Mouse (Mus musculus): ENCODE measurements around the gene BC030499. TPM values are rescaled to one million over a fixed set of nuclear protein-coding genes. Genes with fewer than 3 reads are reported as not detected.

Gene BC030499
- total and polyA plus RNA-seq, 2 experiments from 2014 or later, result 0.19 to 0.22 TPM

- WGBS, result 71% methylated on average over 4 of the region's 4 CpGs
- H3K9me3 ChIP-seq (replicated peaks; ENCODE audit: control insufficient read depth, low read length), result no peaks in the 10 kb centered on the region
- no peaks in the 10 kb centered on the region for H3K27me3 ChIP-seq (ENCODE audit: control insufficient read depth, insufficient read depth, low read length)
- H3K4me3 ChIP-seq (ENCODE audit: low read depth, low read length), result no peak overlapping the region
- no peak for DNase-seq (ENCODE audit: low spot score)
- ATAC-seq (ENCODE audit: insufficient read depth, low read depth), result no peak
- peaks cover 17% of the 10 kb centered on the region for H3K4me1 ChIP-seq (ENCODE audit: control insufficient read depth, insufficient read depth)
- H3K27ac ChIP-seq (ENCODE audit: low read depth), result no peak overlapping the region
- no peak overlapping the region for H3K4me2 ChIP-seq (ENCODE audit: low read depth, low read length)
- TF ChIP-seq CTCF (IDR thresholded peaks at IDR 0.05; ENCODE audit: low read depth) (no peak), EP300 (IDR thresholded peaks at IDR 0.05; ENCODE audit: low read depth) (no peak)
- peaks cover 19% of the 10 kb centered on the region for H3K36me3 ChIP-seq (replicated peaks; ENCODE audit: control insufficient read depth, insufficient read depth, low read length)
- H3K9ac ChIP-seq (replicated peaks; ENCODE audit: low read depth, low read length), result no peak overlapping the region
Observed at GRCm38 (mm10) chr11:78247727-78248140, 42.9 kb upstream of the BC030499 start.

- TF ChIP-seq CTCF (IDR thresholded peaks at IDR 0.05; ENCODE audit: low read depth), result peak; percentile 26
- no peak for TF ChIP-seq EP300 (IDR thresholded peaks at IDR 0.05; ENCODE audit: low read depth)
- ATAC-seq (ENCODE audit: insufficient read depth, low read depth) (no peak), DNase-seq (ENCODE audit: low spot score) (no peak)
- 89% methylated on average over 1 of the region's 1 CpGs for WGBS
- no peaks in the 10 kb centered on the region for H3K4me1 ChIP-seq (ENCODE audit: control insufficient read depth, insufficient read depth)
- H3K9me3 ChIP-seq (replicated peaks; ENCODE audit: control insufficient read depth, low read length), result no peaks in the 10 kb centered on the region
- H3K36me3 ChIP-seq (replicated peaks; ENCODE audit: control insufficient read depth, insufficient read depth, low read length), result peaks cover 31% of the 10 kb centered on the region
- 0 out of 2 replicates have a peak, but pooled peaks cover 3% of the 10 kb centered on the region for H3K27me3 ChIP-seq (ENCODE audit: control insufficient read depth, insufficient read depth, low read length)
- H3K4me3 ChIP-seq (ENCODE audit: low read depth, low read length), result no peak overlapping the region
- H3K4me2 ChIP-seq (ENCODE audit: low read depth, low read length), result no peak overlapping the region
- no peak overlapping the region for H3K9ac ChIP-seq (replicated peaks; ENCODE audit: low read depth, low read length)
- H3K27ac ChIP-seq (ENCODE audit: low read depth), result no peak overlapping the region
Observed at GRCm38 (mm10) chr11:78256618-78257017, 34.0 kb upstream of the BC030499 start.

DNA sequence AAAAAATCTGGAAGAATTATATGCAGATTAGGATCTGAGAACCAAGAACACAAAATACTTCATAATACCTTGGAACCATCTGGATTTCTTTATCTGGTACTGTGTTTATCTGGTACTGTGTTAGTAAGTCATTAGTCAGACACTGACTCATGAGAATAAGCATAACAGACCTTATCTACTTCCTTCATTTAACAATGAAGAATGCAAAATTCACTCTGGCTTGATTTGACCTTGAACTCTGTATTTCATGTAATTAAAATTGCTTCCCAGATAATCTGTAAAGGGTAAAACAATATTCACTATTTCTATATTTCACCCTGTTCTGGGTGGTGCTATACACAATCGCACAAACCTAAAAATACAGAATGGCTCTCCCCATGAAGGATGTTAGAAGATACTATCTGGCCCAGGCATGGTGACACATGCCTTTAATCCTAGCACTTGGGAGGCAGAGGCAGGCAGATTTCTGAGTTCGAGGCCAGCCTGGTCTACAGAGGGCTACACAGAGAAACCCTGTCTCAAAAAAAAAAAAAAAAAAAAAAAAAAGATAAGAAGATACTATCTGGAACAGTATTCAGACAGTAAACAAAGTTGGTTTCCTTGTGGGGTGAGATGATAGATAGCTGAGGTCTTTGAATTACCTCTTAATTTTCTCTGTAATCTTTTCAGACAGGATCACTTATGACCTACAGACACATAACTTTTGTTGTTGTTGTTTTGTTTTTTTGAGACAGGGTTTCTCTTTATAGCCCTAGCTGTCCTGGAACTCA is 30.0 kb upstream of the BC030499 start:
- WGBS, result 85% methylated on average over 2 of the region's 2 CpGs
- H3K27me3 ChIP-seq (ENCODE audit: control insufficient read depth, insufficient read depth, low read length), result 0 out of 2 replicates have a peak, but pooled peaks cover 3% of the 10 kb centered on the region
- TF ChIP-seq EP300 (IDR thresholded peaks at IDR 0.05; ENCODE audit: low read depth) (no peak), CTCF (IDR thresholded peaks at IDR 0.05; ENCODE audit: low read depth) (no peak)
- peaks cover 25% of the 10 kb centered on the region for H3K36me3 ChIP-seq (replicated peaks; ENCODE audit: control insufficient read depth, insufficient read depth, low read length)
- ATAC-seq (ENCODE audit: insufficient read depth, low read depth) (no peak), DNase-seq (ENCODE audit: low spot score) (no peak)
- H3K4me3 ChIP-seq (ENCODE audit: low read depth, low read length), result peak overlapping the region; percentile 97
- H3K4me1 ChIP-seq (ENCODE audit: control insufficient read depth, insufficient read depth), result no peaks in the 10 kb centered on the region
- H3K27ac ChIP-seq (ENCODE audit: low read depth), result no peak overlapping the region
- peak overlapping the region; percentile 91 for H3K4me2 ChIP-seq (ENCODE audit: low read depth, low read length)
- no peaks in the 10 kb centered on the region for H3K9me3 ChIP-seq (replicated peaks; ENCODE audit: control insufficient read depth, low read length)
- no peak overlapping the region for H3K9ac ChIP-seq (replicated peaks; ENCODE audit: low read depth, low read length)

GRCm38 (mm10) chr11:78261380-78262352 is 29.0 kb upstream of the BC030499 start, which contains the start of gene 2610507B11Rik:
2610507B11Rik (plus strand) TSS chr11:78261752.
- Histone ChIP-seq H3K4me1 (ENCODE audit: control insufficient read depth, insufficient read depth) (no peaks in the 10 kb centered on the region), H3K4me3 (ENCODE audit: low read depth, low read length) (peak within 1 kb of the TSS; percentile 97), H3K27ac (ENCODE audit: low read depth) (peak within 1 kb of the TSS; percentile 90), H3K27me3 (ENCODE audit: control insufficient read depth, insufficient read depth, low read length) (0 out of 2 replicates have a peak, but pooled peaks cover 3% of the 10 kb centered on the region), H3K4me2 (ENCODE audit: low read depth, low read length) (peak within 1 kb of the TSS; percentile 91), H3K36me3 (replicated peaks; ENCODE audit: control insufficient read depth, insufficient read depth, low read length) (peaks cover 33% of the 10 kb centered on the region), H3K9me3 (replicated peaks; ENCODE audit: control insufficient read depth, low read length) (no peaks in the 10 kb centered on the region), H3K9ac (replicated peaks; ENCODE audit: low read depth, low read length) (peak within 1 kb of the TSS; percentile 83)
- DNase-seq (ENCODE audit: low spot score) (peak; percentile 91), ATAC-seq (ENCODE audit: insufficient read depth, low read depth) (peak; percentile 97)
- no peak for TF ChIP-seq EP300 (IDR thresholded peaks at IDR 0.05; ENCODE audit: low read depth)
- TF ChIP-seq CTCF (IDR thresholded peaks at IDR 0.05; ENCODE audit: low read depth), result 0 out of 2 replicates have a peak, but pooled peaks have one; percentile 10
- WGBS, result under 1% methylated on average over 98 of the region's 115 CpGs

DNA sequence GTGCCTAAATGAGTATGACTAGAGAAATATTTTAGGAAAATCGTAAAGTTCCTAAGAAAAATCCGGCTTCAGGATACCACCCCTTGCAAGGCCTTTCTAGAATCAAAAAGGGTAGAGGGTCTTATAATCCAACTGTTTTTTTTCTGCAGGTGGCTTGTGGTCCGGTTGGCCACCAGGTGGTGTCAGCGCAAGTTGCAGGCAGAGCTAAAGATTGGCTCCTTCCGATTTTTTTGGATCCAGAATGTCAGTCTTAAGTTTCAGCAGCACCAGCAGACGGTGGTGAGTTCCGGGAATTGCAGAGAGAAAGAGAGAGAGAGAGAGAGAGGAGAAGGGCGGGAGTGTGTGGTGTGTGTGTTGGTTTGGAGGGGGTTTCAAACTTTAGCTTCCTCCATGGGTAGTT is 28.1 kb upstream of the BC030499 start:
- Histone ChIP-seq H3K9ac (replicated peaks; ENCODE audit: low read depth, low read length) (peak overlapping the region; percentile 83), H3K36me3 (replicated peaks; ENCODE audit: control insufficient read depth, insufficient read depth, low read length) (peaks cover 42% of the 10 kb centered on the region), H3K4me3 (ENCODE audit: low read depth, low read length) (peak overlapping the region; percentile 97), H3K4me1 (ENCODE audit: control insufficient read depth, insufficient read depth) (no peaks in the 10 kb centered on the region), H3K27me3 (ENCODE audit: control insufficient read depth, insufficient read depth, low read length) (0 out of 2 replicates have a peak, but pooled peaks cover 3% of the 10 kb centered on the region), H3K9me3 (replicated peaks; ENCODE audit: control insufficient read depth, low read length) (no peaks in the 10 kb centered on the region), H3K4me2 (ENCODE audit: low read depth, low read length) (peak overlapping the region; percentile 91), H3K27ac (ENCODE audit: low read depth) (peak overlapping the region; percentile 90; the same call in 1 of the 2 replicates)
- TF ChIP-seq CTCF (IDR thresholded peaks at IDR 0.05; ENCODE audit: low read depth), result peak; percentile 68
- TF ChIP-seq EP300 (IDR thresholded peaks at IDR 0.05; ENCODE audit: low read depth), result no peak
- 3% methylated on average over 8 of the region's 8 CpGs for WGBS
- peak; percentile 72 for DNase-seq (ENCODE audit: low spot score)
- ATAC-seq (ENCODE audit: insufficient read depth, low read depth), result no peak
